8 mouse cellular contexts compared by ENCODE assay signal in the genomic region with DNA sequence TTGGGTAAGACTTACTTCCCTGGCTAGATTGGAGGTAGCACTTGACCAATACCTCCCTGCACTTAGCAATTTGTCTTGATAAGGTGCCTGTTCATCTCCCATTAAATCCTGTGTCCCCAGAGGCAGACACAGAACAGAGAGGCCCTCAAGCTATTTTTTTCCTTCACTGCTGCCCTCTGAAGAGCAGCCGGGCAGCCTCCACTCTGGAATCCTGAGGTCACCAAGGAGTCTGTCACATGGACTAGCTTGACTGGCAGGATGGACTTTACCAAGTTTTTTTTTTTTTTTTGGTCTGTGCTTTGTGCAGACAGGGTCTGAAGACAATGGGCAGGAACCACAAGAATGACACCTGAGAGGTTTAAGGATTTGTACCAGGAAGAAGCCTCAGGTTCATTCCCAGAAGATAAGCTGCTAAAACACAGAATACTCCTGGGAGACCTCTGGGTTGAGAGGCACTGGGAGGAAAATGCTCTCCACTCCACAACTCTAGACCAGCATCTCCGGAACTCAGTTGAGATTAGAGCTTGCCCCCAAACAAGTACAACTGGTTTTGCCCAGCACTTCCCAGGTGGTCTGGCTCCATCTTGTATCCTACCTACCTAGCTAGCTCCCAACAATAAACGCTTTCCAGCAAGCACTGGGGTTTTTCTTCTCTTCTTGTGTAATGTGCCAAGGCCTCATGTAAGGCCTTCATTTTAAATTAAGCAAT. TPM values are rescaled to one million over a fixed set of nuclear protein-coding genes. Genes with fewer than 3 reads are reported as not detected.
DNase-seq lines count a peak whose midpoint lies in the region; ATAC-seq and TF ChIP-seq lines count a peak whose summit lies in the region.

No protein-coding gene starts in this region.

- DNase-seq in layer of hippocampus, adult 2 months (ENCODE audit: low spot score in 2 of 2), result no peak
- no peak for DNase-seq in layer of hippocampus, postnatal 10 days (ENCODE audit: low spot score in 2 of 2)
- peak; percentile 67 for DNase-seq in embryonic facial prominence, embryonic 14.5 days (ENCODE audit: low spot score)
- DNase-seq in kidney, postnatal 0 days (ENCODE audit: low spot score), result peak; percentile 25
- DNase-seq in right cerebral cortex, postnatal 25 days, result no peak
- no peak for DNase-seq in layer of hippocampus, postnatal 25 days (ENCODE audit: extremely low spot score in 1 of 2, low spot score in 1 of 2)
- no peak for DNase-seq in retina, embryonic 14.5 days (ENCODE audit: low spot score)

- H3K9ac ChIP-seq in embryonic facial prominence, embryonic 14.5 days (ENCODE audit: low read depth, low read length), result peak overlapping the region; percentile 73
- H3K9ac ChIP-seq in kidney, postnatal 0 days (ENCODE audit: low read depth, low read length), result peak overlapping the region; percentile 59
- H3K9ac ChIP-seq in neural tube, embryonic 12.5 days, result peak overlapping the region; percentile 61

- peak overlapping the region; percentile 89; the same call in 1 of the 2 replicates for H3K27ac ChIP-seq in layer of hippocampus, adult 2 months
- peak overlapping the region; percentile 75 for H3K27ac ChIP-seq in embryonic facial prominence, embryonic 14.5 days (replicated peaks; ENCODE audit: low read depth, low read length)
- peak overlapping the region; percentile 74 for H3K27ac ChIP-seq in kidney, postnatal 0 days
- H3K27ac ChIP-seq in neural tube, embryonic 12.5 days, result no peak overlapping the region

- no peaks in the 10 kb centered on the region for H3K27me3 ChIP-seq in embryonic facial prominence, embryonic 14.5 days (replicated peaks; ENCODE audit: control insufficient read depth, insufficient read depth, low read length)
- no peaks in the 10 kb centered on the region for H3K27me3 ChIP-seq in kidney, postnatal 0 days (ENCODE audit: insufficient read depth, low read length)
- H3K27me3 ChIP-seq in neural tube, embryonic 12.5 days (replicated peaks), result no peaks in the 10 kb centered on the region

- peak overlapping the region; percentile 93 for H3K4me3 ChIP-seq in layer of hippocampus, adult 2 months
- peak overlapping the region; percentile 80 for H3K4me3 ChIP-seq in embryonic facial prominence, embryonic 14.5 days (ENCODE audit: low read depth, low read length)
- H3K4me3 ChIP-seq in kidney, postnatal 0 days (replicated peaks; ENCODE audit: low read depth, low read length), result peak overlapping the region; percentile 53
- peak overlapping the region; percentile 67 for H3K4me3 ChIP-seq in neural tube, embryonic 12.5 days

- WGBS in embryonic facial prominence, embryonic 14.5 days, result 26% methylated on average over 3 of the region's 3 CpGs
- WGBS in kidney, postnatal 0 days, result 14% methylated on average over 3 of the region's 3 CpGs
- 44% methylated on average over 3 of the region's 3 CpGs for WGBS in neural tube, embryonic 12.5 days

- peak overlapping the region; percentile 86 for H3K4me2 ChIP-seq in embryonic facial prominence, embryonic 14.5 days (ENCODE audit: low read depth, low read length)
- peak overlapping the region; percentile 79 for H3K4me2 ChIP-seq in kidney, postnatal 0 days (ENCODE audit: low read length)
- peak overlapping the region; percentile 73 for H3K4me2 ChIP-seq in neural tube, embryonic 12.5 days (replicated peaks)

- H3K4me1 ChIP-seq in embryonic facial prominence, embryonic 14.5 days (ENCODE audit: control insufficient read depth, insufficient read depth, low read length), result peaks cover 9% of the 10 kb centered on the region
- H3K4me1 ChIP-seq in kidney, postnatal 0 days (replicated peaks; ENCODE audit: insufficient read depth, low read length), result peaks cover 18% of the 10 kb centered on the region; the same call in 1 of the 2 replicates
- peaks cover 13% of the 10 kb centered on the region for H3K4me1 ChIP-seq in neural tube, embryonic 12.5 days

- no peaks in the 10 kb centered on the region for H3K36me3 ChIP-seq in embryonic facial prominence, embryonic 14.5 days (ENCODE audit: control insufficient read depth, insufficient read depth, low read length)
- H3K36me3 ChIP-seq in kidney, postnatal 0 days (ENCODE audit: insufficient read depth, low read length), result no peaks in the 10 kb centered on the region
- no peaks in the 10 kb centered on the region for H3K36me3 ChIP-seq in neural tube, embryonic 12.5 days

- TF ChIP-seq CTCF in layer of hippocampus, adult 2 months (conservative IDR thresholded peaks at IDR 0.05), result no peak
- TF ChIP-seq CTCF in kidney, postnatal 0 days (IDR thresholded peaks at IDR 0.05; ENCODE audit: low read depth), result no peak

- H3K9me3 ChIP-seq in embryonic facial prominence, embryonic 14.5 days (ENCODE audit: control insufficient read depth, low read length), result no peaks in the 10 kb centered on the region
- H3K9me3 ChIP-seq in kidney, postnatal 0 days (replicated peaks; ENCODE audit: low read length), result no peaks in the 10 kb centered on the region
- H3K9me3 ChIP-seq in neural tube, embryonic 12.5 days, result no peaks in the 10 kb centered on the region

- ATAC-seq in embryonic facial prominence, embryonic 14.5 days (ENCODE audit: low read depth), result peak; percentile 11; the same call in 1 of the 2 replicates
- ATAC-seq in kidney, postnatal 0 days (replicated peaks; ENCODE audit: low FRiP score, low read depth), result no peak
- no peak for ATAC-seq in neural tube, embryonic 12.5 days (ENCODE audit: low FRiP score, low read depth)

RNA-seq across cellular contexts. Expression of a gene that starts 1.0 kb away (rescaled TPM):
- total RNA-seq in layer of hippocampus, adult 2 months (2021), result 10 to 100 TPM; 88.4 to 92.4 TPM
- total RNA-seq in layer of hippocampus, postnatal 10 days (2021), result 100 to 1,000 TPM; 139 to 143 TPM
- polyA plus RNA-seq in embryonic facial prominence, embryonic 14.5 days (2014; fragmentation: Nextera tagmentation; extraction: Ambion mirVana), result 409 and 416 TPM in 2 replicates
- polyA plus RNA-seq in kidney, postnatal 0 days (2015; fragmentation: Nextera tagmentation; extraction: Ambion mirVana), result 495 and 517 TPM in 2 replicates
- polyA plus RNA-seq in neural tube, embryonic 12.5 days (2016; fragmentation: Nextera tagmentation; extraction: Ambion mirVana), result 275 and 300 TPM in 2 replicates
- total RNA-seq in layer of hippocampus, postnatal 25 days (2021), result 100 to 1,000 TPM in 1 of 2 experiments, 10 to 100 TPM in 1; 95.7 to 109 TPM

RNA-seq across cellular contexts. Expression of a gene that starts 9.5 kb away (rescaled TPM):
- total RNA-seq in layer of hippocampus, adult 2 months (2021), result 10 to 100 TPM; 36.4 TPM
- 10 to 100 TPM; 43.8 to 44.0 TPM for total RNA-seq in layer of hippocampus, postnatal 10 days (2021)
- 147 and 171 TPM in 2 replicates for polyA plus RNA-seq in embryonic facial prominence, embryonic 14.5 days (2014; fragmentation: Nextera tagmentation; extraction: Ambion mirVana)
- 109 and 119 TPM in 2 replicates for polyA plus RNA-seq in kidney, postnatal 0 days (2015; fragmentation: Nextera tagmentation; extraction: Ambion mirVana)
- 178 and 185 TPM in 2 replicates for polyA plus RNA-seq in neural tube, embryonic 12.5 days (2016; fragmentation: Nextera tagmentation; extraction: Ambion mirVana)
- 10 to 100 TPM; 35.0 to 36.5 TPM for total RNA-seq in layer of hippocampus, postnatal 25 days (2021)

RNA-seq across cellular contexts. Expression of a gene that starts 37.0 kb away (rescaled TPM):
- total RNA-seq in layer of hippocampus, adult 2 months (2021), result 100 to 1,000 TPM; 274 to 288 TPM
- total RNA-seq in layer of hippocampus, postnatal 10 days (2021), result 100 to 1,000 TPM; 378 to 402 TPM
- polyA plus RNA-seq in embryonic facial prominence, embryonic 14.5 days (2014; fragmentation: Nextera tagmentation; extraction: Ambion mirVana), result 2,713 and 3,340 TPM in 2 replicates
- 1,281 and 1,429 TPM in 2 replicates for polyA plus RNA-seq in kidney, postnatal 0 days (2015; fragmentation: Nextera tagmentation; extraction: Ambion mirVana)
- polyA plus RNA-seq in neural tube, embryonic 12.5 days (2016; fragmentation: Nextera tagmentation; extraction: Ambion mirVana), result 545 and 567 TPM in 2 replicates
- 100 to 1,000 TPM; 360 to 421 TPM for total RNA-seq in layer of hippocampus, postnatal 25 days (2021)

Comparison
In these comparisons a context has a peak if more than half of its experiments do, and no peak if none do; other contexts are left out.
1. DNase-seq: peak in embryonic facial prominence, embryonic 14.5 days (single experiment) and kidney, postnatal 0 days (single experiment); none in layer of hippocampus, adult 2 months (0 of 2), layer of hippocampus, postnatal 10 days (0 of 2), right cerebral cortex, postnatal 25 days (single experiment), layer of hippocampus, postnatal 25 days (0 of 2) and retina, embryonic 14.5 days (single experiment).
2. Peak in every context shown above with its lines, with median percentiles within 50 percentile points of each other: H3K4me3 ChIP-seq, H3K4me2 ChIP-seq and H3K9ac ChIP-seq.